Mouse (Mus musculus) neural tube, embryonic 11.5 days (tissue): ENCODE measurements around the gene Maml2. TPM values are rescaled to one million over a fixed set of nuclear protein-coding genes. Genes with fewer than 3 reads are reported as not detected.

Experiments used
- ATAC-seq: fragments of 200-750 bp; cut with Nextera tagmentation; 2 replicates; pipeline ENCODE4 v1.8.0; 2017; ENCODE audit warnings: moderate number of reproducible peaks, mild to moderate bottlenecking, moderate TSS enrichment, moderate library complexity; ENCODE audit not compliant: insufficient read depth, low FRiP score, low TSS enrichment
- DNase-seq: peaks from one replicate; pipeline ENCODE4 v3.0.0-alpha.2; 2015; ENCODE audit warnings: low spot score
- H3K27ac ChIP-seq: fragments of 300-500 bp; sonication (generic); 2 replicates; pipeline ENCODE4 v1.5.1; 2014; ENCODE audit warnings: low read depth, mild to moderate bottlenecking, low read length
- H3K27me3 ChIP-seq: fragments of 300-500 bp; sonication (generic); 2 replicates; pipeline ENCODE4 v1.6.1; 2014; ENCODE audit warnings: mild to moderate bottlenecking, low read length, mixed read lengths; ENCODE audit not compliant: control insufficient read depth, insufficient read depth
- H3K36me3 ChIP-seq: fragments of 300-500 bp; sonication (generic); 2 replicates; pipeline ENCODE4 v1.6.1; 2014; ENCODE audit warnings: mild to moderate bottlenecking, low read length, moderate library complexity, mixed read lengths; ENCODE audit not compliant: control insufficient read depth, insufficient read depth
- H3K4me1 ChIP-seq: fragments of 300-500 bp; sonication (generic); 2 replicates; pipeline ENCODE4 v1.6.1; 2014; ENCODE audit warnings: low read length, mixed read lengths; ENCODE audit not compliant: control insufficient read depth, insufficient read depth
- H3K4me2 ChIP-seq: fragments of 300-500 bp; sonication (generic); 2 replicates; pipeline ENCODE4 v1.6.1; 2014; ENCODE audit warnings: low read depth, mild to moderate bottlenecking, moderate library complexity
- H3K4me3 ChIP-seq: fragments of 300-500 bp; sonication (generic); 2 replicates; pipeline ENCODE4 v1.5.1; 2014; ENCODE audit warnings: low read depth, low read length
- H3K9ac ChIP-seq: fragments of 300-500 bp; sonication (generic); 2 replicates; pipeline ENCODE4 v1.6.1; 2014; ENCODE audit warnings: mild to moderate bottlenecking, low read length
- H3K9me3 ChIP-seq: fragments of 300-500 bp; sonication (generic); 2 replicates; pipeline ENCODE4 v1.6.1; 2016; ENCODE audit warnings: low read length; ENCODE audit not compliant: control insufficient read depth
- WGBS: fragments of 180-500 bp; shearing (Covaris S2); extraction: QIAGEN DNeasy Blood & Tissue Kit; methylation state at CpG from one replicate; pipeline ENCODE4 v1.1.7; 2014; 5-methylcytosine and 5-hydroxymethylcytosine counted together
- polyA plus RNA-seq: library from polyadenylated mRNA; unstranded; fragments of >200 nt; fragmentation: Nextera tagmentation; extraction: Ambion mirVana; gene quantifications from 2 replicates; pipeline ENCODE4 v1.2.1, GENCODE M21; 2014

Maml2 gene
- polyA plus RNA-seq, 1 experiment from 2014 or later = 14.1 TPM

DNA sequence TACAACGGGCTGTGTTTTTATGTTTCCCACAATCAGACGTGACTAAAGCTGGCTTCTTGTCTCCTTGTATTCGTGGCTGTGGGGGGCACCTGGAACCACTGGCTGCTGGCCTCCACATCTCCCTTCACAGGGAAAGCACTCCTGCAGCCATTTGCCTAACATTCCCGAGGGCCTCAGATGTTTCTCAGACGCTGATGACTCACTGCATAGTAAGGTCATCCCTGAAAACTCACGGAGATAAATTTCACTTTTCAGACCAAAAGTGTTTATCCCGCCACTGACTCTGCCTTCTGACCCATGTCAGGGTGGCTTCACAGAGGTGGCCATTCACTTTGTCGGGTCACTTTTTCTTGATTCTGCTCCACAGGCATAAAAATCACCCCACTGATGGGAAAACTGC is 246.4 kb downstream of the Maml2 start:
- no peak overlapping the region for H3K27ac ChIP-seq
- no peaks in the 10 kb centered on the region for H3K27me3 ChIP-seq
- DNase-seq = no peak
- H3K9ac ChIP-seq = no peak overlapping the region; the same call in 1 of the 2 replicates
- peaks cover 7% of the 10 kb centered on the region for H3K4me1 ChIP-seq
- no peaks in the 10 kb centered on the region for H3K9me3 ChIP-seq
- ATAC-seq = no peak
- WGBS = 41% methylated on average over 8 of the region's 8 CpGs
- no peak overlapping the region for H3K4me2 ChIP-seq
- H3K4me3 ChIP-seq = no peak overlapping the region
- no peaks in the 10 kb centered on the region for H3K36me3 ChIP-seq

DNA sequence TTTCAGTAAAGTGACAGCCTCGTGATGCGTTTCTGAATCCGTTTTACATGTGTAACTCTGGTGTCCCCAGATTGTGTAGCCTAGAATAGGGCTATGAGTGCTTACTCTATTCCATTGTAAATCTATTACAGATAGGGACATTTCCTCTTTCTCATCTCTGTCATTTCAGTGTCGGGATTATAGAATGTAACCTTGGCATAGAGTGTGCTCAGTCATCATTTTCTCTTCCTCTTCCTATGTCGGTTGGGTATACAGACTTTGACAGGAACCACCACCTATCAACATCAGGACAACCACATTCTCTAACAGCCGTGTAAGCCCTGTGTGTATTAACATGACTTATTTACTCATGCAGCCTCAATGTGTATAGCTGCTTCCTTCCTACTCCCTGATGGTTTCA is 248.0 kb downstream of the Maml2 start:
- no peak for ATAC-seq

DNA sequence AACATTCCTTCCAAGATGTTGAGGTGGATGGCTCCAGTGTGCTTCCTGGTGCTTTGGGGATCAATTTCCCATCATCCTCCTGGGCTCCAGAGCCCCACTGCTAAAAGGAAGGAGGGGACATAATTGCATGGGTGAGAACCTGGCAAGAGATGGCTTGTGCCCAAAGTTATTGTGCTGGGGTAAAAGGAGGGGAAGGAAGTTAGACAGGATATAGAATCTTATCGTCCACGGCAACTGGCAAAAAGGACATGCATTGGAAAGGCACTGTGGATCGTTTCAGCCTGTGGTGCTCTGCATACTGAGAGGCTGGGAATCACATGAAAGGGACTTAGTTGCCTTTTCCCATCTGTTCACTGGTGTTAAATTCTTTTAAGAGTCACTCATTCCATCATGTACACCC is 252.2 kb downstream of the Maml2 start:
- DNase-seq (no peak), ATAC-seq (no peak)
- H3K27me3 ChIP-seq = no peaks in the 10 kb centered on the region
- H3K9me3 ChIP-seq = no peaks in the 10 kb centered on the region
- WGBS = 87% methylated on average over 3 of the region's 3 CpGs
- H3K36me3 ChIP-seq = no peaks in the 10 kb centered on the region
- no peak overlapping the region for H3K27ac ChIP-seq
- no peak overlapping the region for H3K9ac ChIP-seq
- no peak overlapping the region for H3K4me3 ChIP-seq
- H3K4me1 ChIP-seq = no peaks in the 10 kb centered on the region
- no peak overlapping the region for H3K4me2 ChIP-seq

More for the DNA sequence above, 248.0 kb downstream of the Maml2 start:
- H3K27ac ChIP-seq = no peak overlapping the region
- DNase-seq = no peak
- H3K4me1 ChIP-seq = peaks cover 2% of the 10 kb centered on the region; the same call in 1 of the 2 replicates
- no peak overlapping the region for H3K4me2 ChIP-seq
- WGBS = 84% methylated on average over 6 of the region's 6 CpGs
- no peak overlapping the region for H3K9ac ChIP-seq
- no peaks in the 10 kb centered on the region for H3K9me3 ChIP-seq
- no peaks in the 10 kb centered on the region for H3K36me3 ChIP-seq
- no peak overlapping the region for H3K4me3 ChIP-seq
- H3K27me3 ChIP-seq = no peaks in the 10 kb centered on the region

DNA sequence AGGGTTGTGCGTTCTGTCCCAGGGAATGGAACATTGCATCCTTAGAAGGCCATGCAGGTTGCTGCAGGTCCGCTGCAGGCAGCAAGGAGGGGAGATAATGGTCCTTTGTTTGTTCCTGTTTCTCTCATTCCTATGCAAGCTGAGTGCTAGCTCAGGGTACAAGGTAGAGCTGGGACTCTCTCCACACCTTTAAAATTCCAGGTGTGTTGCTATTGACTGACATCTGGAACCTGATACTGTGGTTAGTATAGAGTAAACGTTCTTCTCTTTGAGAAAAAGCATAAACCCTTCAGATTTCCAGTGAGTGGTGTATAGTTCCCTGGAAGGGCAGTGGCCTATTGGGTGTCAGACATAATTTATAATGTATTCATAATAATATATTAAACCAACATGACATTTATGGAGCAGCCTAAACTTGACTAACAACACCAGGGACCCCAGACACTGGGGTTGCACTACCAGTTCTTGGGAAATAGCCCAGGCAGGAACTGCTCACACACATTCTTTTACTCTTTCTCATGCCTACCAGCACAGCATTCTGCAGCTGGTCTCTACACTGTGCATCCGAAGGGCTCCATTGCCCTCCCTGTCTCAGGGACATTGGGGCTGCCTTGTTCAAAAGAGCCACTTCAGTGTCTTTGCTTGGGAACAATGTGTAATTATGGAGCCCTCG is 254.8 kb downstream of the Maml2 start:
- WGBS = 65% methylated on average over 5 of the region's 5 CpGs
- H3K9ac ChIP-seq = no peak overlapping the region

GRCm38 (mm10) chr9:13554773-13555172 is 257.0 kb downstream of the Maml2 start:
- Histone ChIP-seq H3K4me3 (no peak overlapping the region), H3K9me3 (no peaks in the 10 kb centered on the region), H3K27me3 (no peaks in the 10 kb centered on the region), H3K4me1 (peaks cover 9% of the 10 kb centered on the region; the same call in 1 of the 2 replicates), H3K4me2 (no peak overlapping the region), H3K36me3 (no peaks in the 10 kb centered on the region; the same call in 1 of the 2 replicates), H3K27ac (no peak overlapping the region), H3K9ac (no peak overlapping the region)
- 90% methylated on average over 5 of the region's 5 CpGs for WGBS
- no peak for ATAC-seq
- DNase-seq = no peak

More for the DNA sequence above, 254.8 kb downstream of the Maml2 start:
- H3K4me2 ChIP-seq = no peak overlapping the region
- H3K27me3 ChIP-seq = no peaks in the 10 kb centered on the region
- H3K9me3 ChIP-seq = no peaks in the 10 kb centered on the region
- ATAC-seq (no peak), DNase-seq (no peak)
- H3K36me3 ChIP-seq = no peaks in the 10 kb centered on the region; the same call in 1 of the 2 replicates
- no peak overlapping the region for H3K27ac ChIP-seq
- H3K4me3 ChIP-seq = no peak overlapping the region
- no peaks in the 10 kb centered on the region for H3K4me1 ChIP-seq

- Histone ChIP-seq H3K4me1 (peaks cover 9% of the 10 kb centered on the region; the same call in 1 of the 2 replicates), H3K9me3 (no peaks in the 10 kb centered on the region), H3K27ac (no peak overlapping the region), H3K9ac (no peak overlapping the region), H3K4me3 (no peak overlapping the region), H3K27me3 (no peaks in the 10 kb centered on the region), H3K36me3 (no peaks in the 10 kb centered on the region; the same call in 1 of the 2 replicates), H3K4me2 (no peak overlapping the region)
- ATAC-seq (peak; percentile 28; the same call in 1 of the 2 replicates), DNase-seq (no peak)
- WGBS = 45% methylated on average over 8 of the region's 8 CpGs
Observed at GRCm38 (mm10) chr9:13555973-13556481, 258.3 kb downstream of the Maml2 start.

DNA sequence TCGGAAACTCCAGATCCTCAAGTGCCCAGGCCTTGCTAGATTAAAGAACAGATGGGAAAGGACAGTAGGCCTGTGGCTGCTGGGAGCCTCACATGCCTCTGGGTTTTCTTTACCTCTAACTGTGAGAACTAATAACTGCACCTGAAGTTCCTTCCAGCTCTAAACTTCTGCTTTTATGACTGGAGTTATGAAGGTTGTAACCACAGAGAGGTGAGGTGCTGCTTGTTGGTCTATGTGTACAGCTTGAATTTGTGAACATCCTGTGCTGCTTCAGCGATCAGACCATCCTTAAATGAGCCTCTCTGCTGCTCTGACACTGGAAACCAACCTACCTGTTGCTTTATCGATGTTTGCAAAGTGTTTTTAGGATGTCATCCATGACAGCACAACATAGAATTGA is 258.9 kb downstream of the Maml2 start:
- 92% methylated on average over 3 of the region's 3 CpGs for WGBS
- no peak overlapping the region for H3K27ac ChIP-seq
- ATAC-seq = no peak

DNA sequence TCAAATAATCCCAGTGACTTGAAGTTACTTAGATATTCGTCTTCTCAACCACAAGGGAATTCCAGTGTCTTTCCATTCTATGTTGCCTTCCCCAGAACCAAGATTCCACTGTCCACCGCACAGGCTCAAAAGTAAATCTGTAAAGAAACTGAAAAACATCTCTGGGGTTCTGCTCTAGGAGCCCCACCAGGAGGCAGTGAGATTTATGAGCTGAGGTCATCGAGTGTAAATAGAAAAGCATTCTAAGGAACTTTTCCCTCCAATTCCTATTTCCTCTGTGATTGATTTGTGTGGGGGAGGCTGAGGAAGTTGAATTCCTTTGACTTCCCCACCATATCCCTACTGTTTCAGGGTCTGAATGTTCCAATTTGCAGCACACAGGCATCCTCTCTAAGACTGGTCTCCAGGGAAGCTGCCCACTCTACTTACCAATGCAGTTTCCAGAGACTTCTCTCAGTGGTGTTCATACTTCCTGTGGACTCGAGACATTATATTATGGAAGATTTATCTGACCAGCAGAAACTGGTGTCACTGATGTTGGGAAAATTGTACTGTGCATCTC is 261.1 kb downstream of the Maml2 start:
- 24% methylated on average over 4 of the region's 4 CpGs for WGBS
- Histone ChIP-seq H3K27ac (no peak overlapping the region), H3K9me3 (no peaks in the 10 kb centered on the region), H3K9ac (no peak overlapping the region), H3K4me3 (no peak overlapping the region), H3K27me3 (no peaks in the 10 kb centered on the region), H3K4me2 (no peak overlapping the region), H3K36me3 (no peaks in the 10 kb centered on the region; the same call in 1 of the 2 replicates), H3K4me1 (peaks cover 9% of the 10 kb centered on the region; the same call in 1 of the 2 replicates)
- DNase-seq (no peak), ATAC-seq (0 out of 2 replicates have a peak, but pooled peaks have one; percentile 42)

More for the DNA sequence above, 258.9 kb downstream of the Maml2 start:
- no peaks in the 10 kb centered on the region for H3K27me3 ChIP-seq
- DNase-seq = no peak
- H3K9me3 ChIP-seq = no peaks in the 10 kb centered on the region
- H3K4me1 ChIP-seq = peaks cover 9% of the 10 kb centered on the region; the same call in 1 of the 2 replicates
- no peak overlapping the region for H3K4me2 ChIP-seq
- no peak overlapping the region for H3K9ac ChIP-seq
- no peak overlapping the region for H3K4me3 ChIP-seq
- H3K36me3 ChIP-seq = no peaks in the 10 kb centered on the region; the same call in 1 of the 2 replicates
